Mouse (Mus musculus) liver, embryonic 11.5 days (tissue): ENCODE data around the gene Mrps18c. TPM values are rescaled to one million over a fixed set of nuclear protein-coding genes. Genes with fewer than 3 reads are reported as not detected.

Source experiments
- ATAC-seq: fragments of 200-750 bp; cut with Nextera tagmentation; replicated peaks from 2 replicates; pipeline ENCODE4 v1.8.0; 2017; ENCODE audit warnings: moderate number of reproducible peaks, mild to moderate bottlenecking, moderate TSS enrichment, moderate library complexity; ENCODE audit not compliant: low FRiP score
- DNase-seq: peaks from one replicate; pipeline ENCODE4 v3.0.0-alpha.2; 2017; ENCODE audit warnings: low spot score
- H3K27ac ChIP-seq: fragments of 300-500 bp; sonication (generic); 2 replicates; pipeline ENCODE4 v1.5.1; 2014; ENCODE audit warnings: mild to moderate bottlenecking, low read depth, low read length, control low read depth
- H3K27me3 ChIP-seq: fragments of 300-500 bp; sonication (generic); replicated peaks from 2 replicates; pipeline ENCODE4 v1.6.1; 2014; ENCODE audit warnings: low read length, mixed read lengths; ENCODE audit not compliant: control insufficient read depth, insufficient read depth
- H3K36me3 ChIP-seq: fragments of 300-500 bp; sonication (generic); 2 replicates; pipeline ENCODE4 v1.6.1; 2014; ENCODE audit warnings: mild to moderate bottlenecking, low read length, moderate library complexity, mixed read lengths; ENCODE audit not compliant: control insufficient read depth, insufficient read depth
- H3K4me1 ChIP-seq: fragments of 300-500 bp; sonication (generic); replicated peaks from 2 replicates; pipeline ENCODE4 v1.6.1; 2014; ENCODE audit warnings: low read length, mixed read lengths; ENCODE audit not compliant: control insufficient read depth, insufficient read depth
- H3K4me2 ChIP-seq: fragments of 300-500 bp; sonication (generic); 2 replicates; pipeline ENCODE4 v1.6.1; 2014; ENCODE audit warnings: mild to moderate bottlenecking, control low read depth, moderate library complexity
- H3K4me3 ChIP-seq: fragments of 300-500 bp; sonication (generic); 2 replicates; pipeline ENCODE4 v1.5.1; 2014; ENCODE audit warnings: low read depth, low read length, control low read depth
- H3K9ac ChIP-seq: fragments of 300-500 bp; sonication (generic); 2 replicates; pipeline ENCODE4 v1.6.1; 2014; ENCODE audit warnings: low read depth, low read length, control low read depth
- H3K9me3 ChIP-seq: fragments of 300-500 bp; sonication (generic); 2 replicates; pipeline ENCODE4 v1.6.1; 2016; ENCODE audit warnings: low read length, inconsistent platforms, mixed read lengths; ENCODE audit not compliant: control insufficient read depth
- WGBS: fragments of 180-500 bp; shearing (Covaris S2); extraction: QIAGEN DNeasy Blood & Tissue Kit; methylation state at CpG from one replicate; pipeline ENCODE4 v1.1.7; 2014; 5-methylcytosine and 5-hydroxymethylcytosine counted together
- polyA plus RNA-seq: library from polyadenylated mRNA; unstranded; fragments of >200 nt; fragmentation: Nextera tagmentation; extraction: Ambion mirVana; gene quantifications from 2 replicates; pipeline ENCODE4 v1.2.1, GENCODE M21; 2014

The Mrps18c gene
- polyA plus RNA-seq, result 210 and 211 TPM in 2 replicates

DNA sequence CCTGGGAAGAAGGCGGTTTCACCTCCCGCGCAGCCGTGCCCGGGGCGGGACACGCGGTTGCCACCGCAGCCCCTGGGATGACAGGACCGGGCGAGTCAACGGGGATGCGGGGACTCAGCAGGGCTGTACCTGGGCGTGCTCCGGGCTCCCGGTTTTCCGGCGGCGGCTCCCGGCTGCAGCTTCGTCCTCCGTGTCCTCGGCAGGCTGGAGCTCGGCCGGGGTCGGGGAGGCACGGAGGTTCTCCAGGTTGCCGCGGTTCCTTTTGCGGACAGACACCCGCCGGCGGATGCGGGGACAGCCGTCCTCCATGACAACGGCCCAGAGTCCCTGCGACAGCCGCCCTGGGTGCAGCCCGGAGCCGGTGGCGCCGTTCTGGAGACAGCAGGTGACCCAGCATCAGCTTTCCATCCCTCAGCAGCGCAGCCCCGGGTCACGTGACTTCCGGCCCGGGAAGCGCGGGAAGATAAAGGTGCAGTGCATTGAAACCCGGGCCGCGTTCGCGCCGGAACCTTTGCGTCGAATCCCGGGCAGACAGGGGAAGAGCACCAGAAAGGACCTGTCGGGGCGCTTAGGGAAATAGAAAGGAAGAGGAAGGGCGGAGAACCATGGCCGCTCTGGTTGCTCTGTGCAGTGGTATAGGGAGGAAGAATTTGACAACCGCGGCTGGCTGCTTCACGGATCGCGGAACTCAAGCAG lies at the start of gene Mrps18c, which contains the start of gene Helq:
Mrps18c (plus strand) TSS at position 463 of the 696 bp plus-strand sequence.
Helq (minus strand) TSS at position 434 of the 696 bp plus-strand sequence.
- H3K4me1 ChIP-seq, result peaks cover 9% of the 10 kb centered on the region
- no peaks in the 10 kb centered on the region for H3K9me3 ChIP-seq
- under 1% methylated on average over 67 of the region's 67 CpGs for WGBS
- H3K36me3 ChIP-seq, result peaks cover 12% of the 10 kb centered on the region; the same call in 1 of the 2 replicates
- DNase-seq, result peak; percentile 95
- H3K27ac ChIP-seq, result peak within 1 kb of the TSS; percentile 67; the same call in 1 of the 2 replicates
- H3K27me3 ChIP-seq, result no peaks in the 10 kb centered on the region
- H3K4me3 ChIP-seq, result peak within 1 kb of the TSS; percentile 91
- peak within 1 kb of the TSS; percentile 76 for H3K9ac ChIP-seq
- H3K4me2 ChIP-seq, result peak within 1 kb of the TSS; percentile 76
- peak; percentile 96 for ATAC-seq

DNA sequence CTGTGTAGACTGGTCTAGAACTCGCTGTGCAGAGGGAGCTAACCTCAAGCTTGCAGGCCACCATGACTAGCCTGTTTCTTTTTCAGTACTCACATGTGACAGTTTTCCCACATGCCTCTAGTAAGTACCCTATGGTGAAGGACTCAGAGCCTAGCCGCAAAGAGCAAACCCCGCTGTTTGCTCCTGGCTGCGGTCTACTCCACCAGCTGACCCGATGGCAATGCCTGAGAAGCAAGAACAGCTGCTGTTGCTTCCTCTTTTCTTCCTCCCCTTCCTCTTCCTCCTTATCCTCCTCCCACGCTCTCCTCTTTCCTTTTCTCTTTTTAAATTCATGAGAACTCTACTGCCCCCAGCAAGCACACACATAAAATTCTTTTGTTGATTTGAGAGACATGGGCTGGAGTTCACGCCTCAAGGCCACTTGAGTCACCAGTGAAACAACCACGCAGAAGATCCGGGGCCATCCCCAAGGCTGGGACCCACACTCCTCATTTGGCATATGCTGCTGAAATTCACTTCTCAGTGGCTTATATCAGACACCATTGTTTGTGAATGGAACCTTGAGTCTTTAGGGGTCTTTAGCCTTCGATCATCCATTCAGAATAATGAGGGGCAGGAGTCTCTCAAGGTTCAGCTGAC lies 47.7 kb upstream of the Mrps18c start:
- H3K27me3 ChIP-seq, result no peaks in the 10 kb centered on the region
- no peak overlapping the region for H3K4me3 ChIP-seq
- H3K4me2 ChIP-seq, result no peak overlapping the region
- no peaks in the 10 kb centered on the region for H3K36me3 ChIP-seq
- ATAC-seq (no peak), DNase-seq (no peak)
- WGBS, result 52% methylated on average over 10 of the region's 10 CpGs
- H3K9me3 ChIP-seq, result no peaks in the 10 kb centered on the region
- H3K27ac ChIP-seq, result no peak overlapping the region
- no peaks in the 10 kb centered on the region for H3K4me1 ChIP-seq
- no peak overlapping the region for H3K9ac ChIP-seq

DNA sequence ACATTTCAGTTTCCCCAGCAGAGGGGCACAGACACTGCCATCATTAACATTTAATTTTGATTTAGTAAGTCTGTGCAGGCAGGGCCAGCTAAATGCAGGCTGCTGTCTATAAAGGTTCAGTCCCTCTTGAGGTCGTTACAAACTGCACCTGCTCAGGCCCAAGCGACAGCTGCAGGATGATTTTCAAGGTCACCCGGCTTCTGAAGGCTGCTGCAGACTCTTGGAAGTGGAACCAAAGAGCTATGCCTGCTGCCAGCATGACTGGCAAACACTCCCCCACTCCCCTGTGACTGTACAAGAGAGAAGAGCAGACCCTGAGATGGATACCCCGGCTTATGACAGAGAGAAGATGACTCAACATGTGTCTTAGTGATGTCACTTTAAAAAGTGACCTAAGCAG lies 46.8 kb upstream of the Mrps18c start:
- ATAC-seq (no peak), DNase-seq (no peak)
- Histone ChIP-seq H3K9me3 (no peaks in the 10 kb centered on the region), H3K36me3 (no peaks in the 10 kb centered on the region), H3K4me1 (no peaks in the 10 kb centered on the region), H3K4me2 (no peak overlapping the region), H3K4me3 (no peak overlapping the region), H3K9ac (no peak overlapping the region), H3K27me3 (no peaks in the 10 kb centered on the region), H3K27ac (no peak overlapping the region)
- 66% methylated on average over 4 of the region's 4 CpGs for WGBS

GRCm38 (mm10) chr5:100753407-100753806 lies 45.0 kb upstream of the Mrps18c start:
- no peaks in the 10 kb centered on the region for H3K36me3 ChIP-seq
- no peaks in the 10 kb centered on the region for H3K27me3 ChIP-seq
- no peaks in the 10 kb centered on the region for H3K9me3 ChIP-seq
- ATAC-seq (0 out of 2 replicates have a peak, but pooled peaks have one; percentile 26), DNase-seq (no peak)
- H3K4me1 ChIP-seq, result no peaks in the 10 kb centered on the region
- no peak overlapping the region for H3K4me2 ChIP-seq
- WGBS, result 56% methylated on average over 7 of the region's 7 CpGs
- no peak overlapping the region for H3K27ac ChIP-seq
- no peak overlapping the region for H3K4me3 ChIP-seq
- no peak overlapping the region for H3K9ac ChIP-seq

DNA sequence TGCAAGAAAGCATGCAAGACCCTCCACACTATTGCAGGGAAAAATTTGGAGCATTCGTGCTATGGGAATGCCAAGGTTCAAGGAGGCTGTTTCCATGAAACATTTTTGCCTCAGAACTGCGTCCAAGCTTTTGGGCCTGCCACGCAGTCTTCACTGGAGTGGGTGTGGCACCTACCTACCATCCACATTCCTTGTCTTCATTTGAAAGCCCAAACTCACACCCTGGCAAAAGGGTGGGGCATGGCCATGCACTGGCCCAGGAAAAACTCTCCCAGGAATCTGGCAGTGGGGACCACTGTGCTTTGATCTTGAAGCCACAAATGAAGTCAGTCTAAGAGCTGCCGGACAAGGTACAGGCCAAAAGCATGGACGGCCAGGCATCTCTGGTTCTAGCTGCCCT lies 40.3 kb upstream of the Mrps18c start:
- Histone ChIP-seq H3K4me3 (no peak overlapping the region), H3K9ac (no peak overlapping the region), H3K4me1 (no peaks in the 10 kb centered on the region), H3K27me3 (no peaks in the 10 kb centered on the region), H3K27ac (no peak overlapping the region), H3K36me3 (peaks cover 5% of the 10 kb centered on the region; the same call in 1 of the 2 replicates), H3K4me2 (no peak overlapping the region), H3K9me3 (no peaks in the 10 kb centered on the region)
- ATAC-seq (no peak), DNase-seq (no peak)
- 92% methylated on average over 5 of the region's 5 CpGs for WGBS

GRCm38 (mm10) chr5:100760049-100760663 lies 38.3 kb upstream of the Mrps18c start:
- DNase-seq, result no peak
- 85% methylated on average over 10 of the region's 10 CpGs for WGBS
- no peak overlapping the region for H3K27ac ChIP-seq
- H3K9ac ChIP-seq, result no peak overlapping the region
- peaks cover 13% of the 10 kb centered on the region; the same call in 1 of the 2 replicates for H3K36me3 ChIP-seq
- no peaks in the 10 kb centered on the region for H3K9me3 ChIP-seq
- ATAC-seq, result no peak; the same call in 1 of the 2 replicates
- H3K4me3 ChIP-seq, result no peak overlapping the region
- no peaks in the 10 kb centered on the region for H3K27me3 ChIP-seq
- H3K4me2 ChIP-seq, result no peak overlapping the region
- H3K4me1 ChIP-seq, result no peaks in the 10 kb centered on the region

DNA sequence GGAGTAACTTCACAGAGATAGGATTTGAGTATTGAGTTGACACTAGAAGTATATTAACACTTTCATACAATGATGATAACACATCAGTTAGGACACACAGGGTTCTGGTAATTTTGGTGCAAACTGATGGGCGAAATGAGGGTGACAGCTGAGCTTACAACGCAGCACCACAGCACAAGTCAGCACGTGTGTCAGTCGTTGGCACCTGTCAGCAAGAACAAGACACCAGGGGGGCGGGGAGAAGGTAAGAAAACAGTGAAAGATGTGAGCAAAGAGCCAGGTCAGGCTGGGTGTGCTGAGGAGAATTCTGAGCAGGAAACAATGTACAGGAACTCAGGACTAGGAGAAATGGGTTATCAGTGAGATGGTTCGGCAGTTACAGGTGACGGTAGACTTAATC lies 36.7 kb upstream of the Mrps18c start:
- Histone ChIP-seq H3K27ac (no peak overlapping the region), H3K4me1 (no peaks in the 10 kb centered on the region), H3K27me3 (no peaks in the 10 kb centered on the region), H3K9me3 (no peaks in the 10 kb centered on the region), H3K4me2 (no peak overlapping the region), H3K4me3 (no peak overlapping the region), H3K9ac (no peak overlapping the region), H3K36me3 (peaks cover 20% of the 10 kb centered on the region; the same call in 1 of the 2 replicates)
- DNase-seq, result no peak
- WGBS, result 89% methylated on average over 7 of the region's 7 CpGs
- ATAC-seq, result no peak

GRCm38 (mm10) chr5:100766026-100766425 lies 32.4 kb upstream of the Mrps18c start:
- Histone ChIP-seq H3K36me3 (peaks cover 40% of the 10 kb centered on the region; the same call in 1 of the 2 replicates), H3K4me1 (no peaks in the 10 kb centered on the region), H3K4me3 (no peak overlapping the region), H3K4me2 (no peak overlapping the region), H3K27ac (no peak overlapping the region), H3K27me3 (no peaks in the 10 kb centered on the region), H3K9me3 (no peaks in the 10 kb centered on the region), H3K9ac (no peak overlapping the region)
- 96% methylated on average over 7 of the region's 7 CpGs for WGBS
- DNase-seq (no peak), ATAC-seq (no peak)
